Mouse (Mus musculus): ENCODE results near the gene Exoc4. TPM values are rescaled to one million over a fixed set of nuclear protein-coding genes. Genes with fewer than 3 reads are reported as not detected.

Gene Exoc4
- polyA plus RNA-seq, 1 experiment from 2014 or later, result 25.3 TPM

DNA sequence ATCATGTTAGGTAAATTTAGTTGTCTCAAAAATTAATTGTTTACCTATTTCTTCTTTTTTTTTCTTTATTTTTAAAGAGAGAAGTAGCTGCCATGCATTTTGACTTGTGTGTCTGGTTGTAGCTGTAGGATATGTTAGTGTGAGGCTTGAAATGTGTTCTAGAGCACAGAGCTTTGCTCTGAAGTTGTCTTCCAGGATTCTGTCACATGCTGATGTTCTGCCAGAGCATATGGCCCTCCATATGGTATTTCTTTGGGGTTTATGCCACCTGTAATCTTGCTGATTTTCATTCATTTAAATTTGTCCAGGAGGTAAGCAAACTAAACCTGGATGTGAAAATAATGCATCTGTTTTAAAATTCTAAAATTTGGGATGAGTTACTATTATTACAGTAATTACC lies 258.2 kb downstream of the Exoc4 start:
- no peak overlapping the region for H3K4me3 ChIP-seq (ENCODE audit: low read depth, low read length)
- DNase-seq (ENCODE audit: low spot score), result no peak
- H3K27ac ChIP-seq (replicated peaks; ENCODE audit: low read depth, low read length), result no peak overlapping the region
- H3K27me3 ChIP-seq (replicated peaks; ENCODE audit: control insufficient read depth, insufficient read depth, low read length), result no peaks in the 10 kb centered on the region
- ATAC-seq (ENCODE audit: low read depth), result no peak
- H3K9ac ChIP-seq (ENCODE audit: low read depth, low read length), result no peak overlapping the region
- no peaks in the 10 kb centered on the region for H3K36me3 ChIP-seq (ENCODE audit: control insufficient read depth, insufficient read depth, low read length)
- no peaks in the 10 kb centered on the region for H3K4me1 ChIP-seq (ENCODE audit: control insufficient read depth, insufficient read depth, low read length)
- no peak overlapping the region for H3K4me2 ChIP-seq (ENCODE audit: low read depth, low read length)
- H3K9me3 ChIP-seq (ENCODE audit: control insufficient read depth, low read length), result no peaks in the 10 kb centered on the region

DNA sequence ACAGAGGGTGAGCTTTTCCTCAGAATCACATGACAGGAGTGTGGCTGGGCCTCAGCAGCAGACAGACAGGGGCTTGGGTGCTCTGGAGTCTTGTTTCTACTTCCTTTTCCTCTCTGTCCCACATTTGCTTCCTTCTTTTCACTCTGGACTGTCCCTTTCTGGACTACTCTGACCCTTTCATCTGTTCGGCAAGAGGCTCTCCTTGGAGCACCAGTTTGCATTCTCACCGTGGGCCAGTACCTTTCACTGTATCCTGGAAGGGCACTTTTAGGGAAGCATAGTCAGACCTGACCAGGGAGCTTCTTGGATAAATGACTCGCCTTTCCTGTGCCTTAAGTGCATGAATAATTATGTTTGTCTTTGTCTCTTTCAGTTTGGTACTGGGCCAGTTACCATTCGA lies 266.5 kb downstream of the Exoc4 start:
- H3K4me3 ChIP-seq (ENCODE audit: low read depth, low read length), result no peak overlapping the region
- no peak for ATAC-seq (ENCODE audit: low read depth)
- no peaks in the 10 kb centered on the region for H3K27me3 ChIP-seq (replicated peaks; ENCODE audit: control insufficient read depth, insufficient read depth, low read length)
- no peak overlapping the region; the same call in 1 of the 2 replicates for H3K27ac ChIP-seq (replicated peaks; ENCODE audit: low read depth, low read length)
- no peak overlapping the region for H3K9ac ChIP-seq (ENCODE audit: low read depth, low read length)
- no peak overlapping the region for H3K4me2 ChIP-seq (ENCODE audit: low read depth, low read length)
- H3K4me1 ChIP-seq (ENCODE audit: control insufficient read depth, insufficient read depth, low read length), result peaks cover 4% of the 10 kb centered on the region; the same call in 1 of the 2 replicates
- H3K9me3 ChIP-seq (ENCODE audit: control insufficient read depth, low read length), result no peaks in the 10 kb centered on the region
- 34% methylated on average over 4 of the region's 4 CpGs for WGBS
- DNase-seq (ENCODE audit: low spot score), result no peak
- H3K36me3 ChIP-seq (ENCODE audit: control insufficient read depth, insufficient read depth, low read length), result no peaks in the 10 kb centered on the region

DNA sequence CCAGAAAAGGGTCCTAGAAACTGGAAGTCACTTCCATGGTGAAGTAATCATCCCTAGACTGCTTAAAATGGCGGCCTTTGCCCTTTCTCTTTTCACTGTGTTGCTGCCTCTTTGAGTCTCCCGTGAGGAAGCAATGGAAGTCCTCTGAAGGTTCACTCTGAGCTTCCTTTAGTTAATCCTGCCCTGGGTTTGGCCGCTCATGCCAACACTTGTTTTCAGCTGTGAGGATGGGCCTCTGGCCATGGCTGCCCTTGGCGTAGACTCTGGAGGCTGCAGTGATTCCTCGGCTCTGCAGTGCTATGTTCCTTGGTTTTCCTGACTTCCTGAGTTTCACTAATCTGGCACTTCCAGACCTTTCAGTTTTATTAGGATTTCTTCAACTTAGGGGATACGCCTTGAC lies 267.9 kb downstream of the Exoc4 start:
- ATAC-seq (ENCODE audit: low read depth) (no peak), DNase-seq (ENCODE audit: low spot score) (no peak)
- Histone ChIP-seq H3K4me2 (ENCODE audit: low read depth, low read length) (no peak overlapping the region), H3K27me3 (replicated peaks; ENCODE audit: control insufficient read depth, insufficient read depth, low read length) (no peaks in the 10 kb centered on the region), H3K9ac (ENCODE audit: low read depth, low read length) (no peak overlapping the region), H3K27ac (replicated peaks; ENCODE audit: low read depth, low read length) (no peak overlapping the region), H3K4me3 (ENCODE audit: low read depth, low read length) (no peak overlapping the region), H3K36me3 (ENCODE audit: control insufficient read depth, insufficient read depth, low read length) (no peaks in the 10 kb centered on the region), H3K9me3 (ENCODE audit: control insufficient read depth, low read length) (no peaks in the 10 kb centered on the region), H3K4me1 (ENCODE audit: control insufficient read depth, insufficient read depth, low read length) (peaks cover 4% of the 10 kb centered on the region; the same call in 1 of the 2 replicates)
- 80% methylated on average over 6 of the region's 6 CpGs for WGBS

DNA sequence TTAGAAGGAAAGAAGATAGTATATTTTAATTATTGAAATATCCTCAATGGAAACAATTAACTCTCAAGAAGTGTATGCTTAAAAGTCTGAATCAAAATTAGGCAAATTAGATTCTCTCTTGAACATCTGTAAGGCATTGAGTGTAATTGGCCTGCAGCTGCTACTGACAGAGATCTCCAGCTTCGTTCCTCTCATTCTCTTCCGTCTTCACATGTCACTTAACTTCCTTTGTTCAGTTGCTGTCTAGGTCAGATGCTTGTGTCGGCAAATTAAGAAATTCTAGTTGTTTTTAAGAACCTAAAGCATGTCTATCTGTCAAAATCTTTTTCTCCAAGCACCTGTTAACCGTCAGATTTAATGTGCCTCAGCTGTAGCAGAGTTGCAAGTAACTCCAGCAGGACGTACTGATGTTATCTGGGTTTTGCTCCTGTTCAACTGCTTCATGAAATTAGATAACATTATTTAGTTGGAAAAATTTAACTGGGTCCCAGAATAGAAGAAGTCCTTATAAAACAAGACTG lies 269.1 kb downstream of the Exoc4 start:
- Histone ChIP-seq H3K4me1 (ENCODE audit: control insufficient read depth, insufficient read depth, low read length) (peaks cover 4% of the 10 kb centered on the region; the same call in 1 of the 2 replicates), H3K4me2 (ENCODE audit: low read depth, low read length) (no peak overlapping the region), H3K36me3 (ENCODE audit: control insufficient read depth, insufficient read depth, low read length) (no peaks in the 10 kb centered on the region), H3K9ac (ENCODE audit: low read depth, low read length) (no peak overlapping the region), H3K27ac (replicated peaks; ENCODE audit: low read depth, low read length) (no peak overlapping the region), H3K9me3 (ENCODE audit: control insufficient read depth, low read length) (no peaks in the 10 kb centered on the region), H3K27me3 (replicated peaks; ENCODE audit: control insufficient read depth, insufficient read depth, low read length) (no peaks in the 10 kb centered on the region), H3K4me3 (ENCODE audit: low read depth, low read length) (no peak overlapping the region)
- ATAC-seq (ENCODE audit: low read depth), result no peak; the same call in 1 of the 2 replicates
- peak; percentile 40 for DNase-seq (ENCODE audit: low spot score)
- WGBS, result 16% methylated on average over 5 of the region's 5 CpGs

DNA sequence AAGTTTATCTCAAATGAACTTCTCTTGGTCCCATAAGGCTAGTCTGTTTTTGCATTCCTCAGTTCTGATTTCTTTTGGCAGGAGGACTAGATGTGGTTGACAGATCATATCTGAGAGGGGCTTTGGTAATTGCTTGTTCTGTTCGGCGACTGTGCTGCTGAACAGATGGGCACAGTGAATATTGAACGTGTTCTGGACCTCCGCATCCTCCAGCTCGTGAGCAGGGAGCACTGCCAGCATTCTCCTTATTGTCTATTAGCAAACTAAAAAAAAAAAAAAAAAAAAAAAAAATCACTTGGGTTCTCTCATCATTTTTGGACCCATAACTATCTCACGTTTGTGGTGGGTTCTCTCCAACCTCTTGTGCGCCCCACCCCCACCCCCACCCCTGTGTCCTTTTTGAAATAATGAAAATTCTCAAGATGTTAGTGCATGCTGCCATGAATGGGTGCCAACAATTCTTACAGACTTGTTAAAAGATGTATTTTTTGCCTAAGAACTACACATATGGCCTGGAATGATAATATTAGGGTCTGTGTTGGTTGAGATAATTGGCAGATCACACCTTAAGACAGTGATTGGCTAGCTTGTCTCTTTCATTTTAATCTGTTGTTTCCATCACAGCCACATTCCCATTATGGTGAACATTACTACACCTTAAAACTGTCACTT lies 276.9 kb downstream of the Exoc4 start:
- DNase-seq (ENCODE audit: low spot score) (no peak), ATAC-seq (ENCODE audit: low read depth) (no peak)
- H3K9me3 ChIP-seq (ENCODE audit: control insufficient read depth, low read length), result no peaks in the 10 kb centered on the region
- H3K9ac ChIP-seq (ENCODE audit: low read depth, low read length), result no peak overlapping the region
- H3K36me3 ChIP-seq (ENCODE audit: control insufficient read depth, insufficient read depth, low read length), result no peaks in the 10 kb centered on the region
- no peaks in the 10 kb centered on the region for H3K4me1 ChIP-seq (ENCODE audit: control insufficient read depth, insufficient read depth, low read length)
- no peaks in the 10 kb centered on the region for H3K27me3 ChIP-seq (replicated peaks; ENCODE audit: control insufficient read depth, insufficient read depth, low read length)
- H3K4me2 ChIP-seq (ENCODE audit: low read depth, low read length), result no peak overlapping the region
- no peak overlapping the region for H3K4me3 ChIP-seq (ENCODE audit: low read depth, low read length)
- no peak overlapping the region for H3K27ac ChIP-seq (replicated peaks; ENCODE audit: low read depth, low read length)
- 76% methylated on average over 7 of the region's 7 CpGs for WGBS

DNA sequence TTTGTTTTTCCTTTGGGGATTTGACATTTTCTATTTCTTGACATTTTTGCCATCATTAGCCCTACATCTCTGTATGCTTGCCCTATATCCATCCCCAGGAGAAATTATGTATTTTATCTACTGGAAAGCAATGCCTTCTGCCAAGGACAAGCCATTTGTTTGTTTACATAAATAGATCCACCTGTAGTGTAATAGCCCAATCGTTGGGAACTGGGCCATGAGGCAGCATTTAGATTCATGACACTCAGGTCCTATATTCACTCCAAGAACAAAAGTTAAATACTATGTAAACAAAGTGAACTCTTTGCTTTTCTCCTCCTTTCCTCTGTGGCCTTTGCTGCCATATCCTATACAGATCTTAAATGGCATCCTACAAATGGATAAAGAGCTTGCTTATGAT lies 291.5 kb downstream of the Exoc4 start:
- Histone ChIP-seq H3K9ac (ENCODE audit: low read depth, low read length) (no peak overlapping the region), H3K27me3 (replicated peaks; ENCODE audit: control insufficient read depth, insufficient read depth, low read length) (no peaks in the 10 kb centered on the region), H3K4me2 (ENCODE audit: low read depth, low read length) (no peak overlapping the region), H3K27ac (replicated peaks; ENCODE audit: low read depth, low read length) (no peak overlapping the region), H3K9me3 (ENCODE audit: control insufficient read depth, low read length) (no peaks in the 10 kb centered on the region), H3K4me3 (ENCODE audit: low read depth, low read length) (no peak overlapping the region), H3K36me3 (ENCODE audit: control insufficient read depth, insufficient read depth, low read length) (no peaks in the 10 kb centered on the region), H3K4me1 (ENCODE audit: control insufficient read depth, insufficient read depth, low read length) (no peaks in the 10 kb centered on the region)
- DNase-seq (ENCODE audit: low spot score) (no peak), ATAC-seq (ENCODE audit: low read depth) (no peak)
- 65% methylated on average over 1 of the region's 1 CpGs for WGBS

DNA sequence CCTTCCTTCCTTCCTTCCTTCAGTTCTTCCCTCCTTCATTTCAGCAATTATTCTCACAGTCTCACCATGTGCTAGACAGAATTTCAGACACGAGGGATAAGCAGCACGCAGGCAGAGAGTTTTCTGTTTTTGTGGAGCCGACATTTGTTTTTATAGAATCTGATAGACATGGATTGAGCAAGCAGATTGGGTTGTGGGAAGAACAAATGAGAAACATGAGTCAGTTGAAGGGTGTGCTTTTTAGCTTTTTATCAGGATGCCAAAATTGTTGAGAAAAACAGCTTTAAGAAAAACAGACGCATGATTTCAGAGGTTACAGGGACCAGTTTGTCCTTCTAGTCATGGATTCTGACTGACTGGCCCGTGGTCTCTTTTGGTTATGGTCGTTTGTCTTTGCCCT lies 293.8 kb downstream of the Exoc4 start:
- Histone ChIP-seq H3K27ac (replicated peaks; ENCODE audit: low read depth, low read length) (no peak overlapping the region), H3K9me3 (ENCODE audit: control insufficient read depth, low read length) (no peaks in the 10 kb centered on the region), H3K4me1 (ENCODE audit: control insufficient read depth, insufficient read depth, low read length) (no peaks in the 10 kb centered on the region), H3K27me3 (replicated peaks; ENCODE audit: control insufficient read depth, insufficient read depth, low read length) (no peaks in the 10 kb centered on the region), H3K4me3 (ENCODE audit: low read depth, low read length) (no peak overlapping the region), H3K4me2 (ENCODE audit: low read depth, low read length) (no peak overlapping the region), H3K9ac (ENCODE audit: low read depth, low read length) (no peak overlapping the region), H3K36me3 (ENCODE audit: control insufficient read depth, insufficient read depth, low read length) (no peaks in the 10 kb centered on the region)
- DNase-seq (ENCODE audit: low spot score) (no peak), ATAC-seq (ENCODE audit: low read depth) (no peak)
- WGBS, result 67% methylated on average over 6 of the region's 6 CpGs

DNA sequence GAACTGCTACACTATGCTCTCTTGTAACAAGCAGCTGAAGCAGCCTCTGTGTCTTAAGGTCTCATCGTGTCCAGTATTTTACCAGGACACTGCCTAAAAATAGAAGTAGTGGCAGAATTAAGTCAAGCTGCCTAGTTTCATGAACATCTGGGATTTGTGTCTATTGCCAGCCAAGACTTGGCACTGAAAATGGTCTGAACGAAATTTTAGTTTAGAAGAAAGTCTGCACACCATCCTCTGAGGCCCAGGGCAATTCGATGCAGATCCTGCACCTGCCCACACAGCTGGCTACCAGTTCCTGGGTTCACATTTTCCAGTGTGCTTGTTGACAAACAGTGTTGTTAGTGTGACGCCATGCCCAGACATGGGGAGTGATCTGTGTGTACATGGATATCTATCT lies 303.0 kb downstream of the Exoc4 start:
- 44% methylated on average over 4 of the region's 4 CpGs for WGBS
- no peak overlapping the region for H3K4me2 ChIP-seq (ENCODE audit: low read depth, low read length)
- H3K9me3 ChIP-seq (ENCODE audit: control insufficient read depth, low read length), result no peaks in the 10 kb centered on the region
- no peak overlapping the region for H3K27ac ChIP-seq (replicated peaks; ENCODE audit: low read depth, low read length)
- H3K4me1 ChIP-seq (ENCODE audit: control insufficient read depth, insufficient read depth, low read length), result peaks cover 10% of the 10 kb centered on the region
- no peak for ATAC-seq (ENCODE audit: low read depth)
- no peak overlapping the region for H3K9ac ChIP-seq (ENCODE audit: low read depth, low read length)
- no peak overlapping the region for H3K4me3 ChIP-seq (ENCODE audit: low read depth, low read length)
- H3K36me3 ChIP-seq (ENCODE audit: control insufficient read depth, insufficient read depth, low read length), result no peaks in the 10 kb centered on the region
- no peaks in the 10 kb centered on the region for H3K27me3 ChIP-seq (replicated peaks; ENCODE audit: control insufficient read depth, insufficient read depth, low read length)
- DNase-seq (ENCODE audit: low spot score), result peak; percentile 52

DNA sequence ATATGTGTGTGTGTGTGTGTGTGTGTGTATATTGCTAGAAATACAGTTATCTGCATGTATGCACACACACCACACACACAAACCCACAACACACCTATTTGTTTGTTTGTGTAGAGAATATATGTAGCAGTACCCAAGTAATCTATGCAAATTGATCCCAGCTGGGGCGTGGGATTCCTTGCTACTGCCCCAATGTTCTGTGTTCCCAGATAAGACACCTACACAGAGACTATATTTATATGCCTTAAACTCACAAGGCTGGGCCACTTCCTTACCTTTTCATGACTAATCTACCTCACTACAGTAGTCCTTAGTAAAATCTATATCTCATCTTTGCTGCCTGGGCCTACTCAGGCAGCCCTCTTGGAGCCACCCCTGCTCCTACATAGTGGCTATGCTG lies 312.0 kb downstream of the Exoc4 start:
- DNase-seq (ENCODE audit: low spot score) (no peak), ATAC-seq (ENCODE audit: low read depth) (no peak)
- H3K27ac ChIP-seq (replicated peaks; ENCODE audit: low read depth, low read length), result no peak overlapping the region
- H3K4me2 ChIP-seq (ENCODE audit: low read depth, low read length), result no peak overlapping the region
- no peaks in the 10 kb centered on the region for H3K4me1 ChIP-seq (ENCODE audit: control insufficient read depth, insufficient read depth, low read length)
- no peak overlapping the region for H3K4me3 ChIP-seq (ENCODE audit: low read depth, low read length)
- 90% methylated on average over 1 of the region's 1 CpGs for WGBS
- H3K27me3 ChIP-seq (replicated peaks; ENCODE audit: control insufficient read depth, insufficient read depth, low read length), result no peaks in the 10 kb centered on the region
- no peak overlapping the region for H3K9ac ChIP-seq (ENCODE audit: low read depth, low read length)
- no peaks in the 10 kb centered on the region for H3K36me3 ChIP-seq (ENCODE audit: control insufficient read depth, insufficient read depth, low read length)
- no peaks in the 10 kb centered on the region for H3K9me3 ChIP-seq (ENCODE audit: control insufficient read depth, low read length)
